Mouse (Mus musculus) heart, postnatal 0 days (tissue): Measurements from ENCODE around the gene Cdadc1.

Source experiments
- CTCF ChIP-seq: IDR thresholded peaks from 2 replicates; pipeline ENCODE4 v1.5.1; 2016; ENCODE audit warnings: antibody characterized with exemption, control low read depth, low read depth
- EP300 ChIP-seq: IDR thresholded peaks from 2 replicates; pipeline ENCODE4 v1.6.1; 2016; ENCODE audit warnings: antibody characterized with exemption, low read depth

DNA sequence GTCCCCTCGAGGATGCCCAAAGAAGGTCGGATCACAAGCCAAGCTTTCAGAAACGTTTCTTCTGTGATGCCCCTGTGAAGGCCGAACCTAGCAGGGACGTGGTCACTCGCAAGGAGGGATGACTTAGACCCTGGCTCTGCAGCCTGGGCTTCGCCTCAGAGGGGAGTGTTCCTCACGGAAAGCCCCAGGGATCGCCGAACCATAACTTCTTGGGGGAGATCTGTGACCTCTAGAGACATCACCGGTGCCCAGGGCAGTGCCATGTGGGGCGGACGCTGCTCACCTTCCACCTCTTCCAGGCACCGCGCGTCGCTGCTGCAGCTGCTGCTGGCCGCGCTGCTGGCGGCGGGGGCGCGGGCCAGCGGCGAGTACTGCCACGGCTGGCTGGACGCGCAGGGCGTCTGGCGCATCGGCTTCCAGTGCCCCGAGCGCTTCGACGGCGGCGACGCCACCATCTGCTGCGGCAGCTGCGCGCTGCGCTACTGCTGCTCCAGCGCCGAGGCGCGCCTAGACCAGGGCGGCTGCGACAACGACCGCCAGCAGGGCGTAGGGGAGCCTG is 28.1 kb upstream of the Cdadc1 start:
- TF ChIP-seq CTCF (no peak), EP300 (no peak)
